Mouse (Mus musculus) CH12.LX (cell line): ENCODE results near the gene Kcnip3. TPM values are rescaled to one million over a fixed set of nuclear protein-coding genes. Genes with fewer than 3 reads are reported as not detected.

Source experiments
- DNase-seq: peaks from one replicate; pipeline ENCODE4 v3.0.0-alpha.2; 2013; ENCODE audit errors: extremely low read depth
- H3K27ac ChIP-seq: 2 replicates; pipeline ENCODE4 v1.5.1; 2012; ENCODE audit warnings: low read depth, mild to moderate bottlenecking, control low read depth, moderate library complexity; ENCODE audit not compliant: insufficient read depth
- H3K27me3 ChIP-seq: replicated peaks from 2 replicates; pipeline ENCODE3; 2012; ENCODE audit warnings: inconsistent platforms
- H3K36me3 ChIP-seq, 2 experiments: replicated peaks in 1 of 2; 2 replicates each; pipeline versions ENCODE3 to v1.6.1; 2012; ENCODE audit warnings: inconsistent platforms in 1 of 2, low read length in 1 of 2, mild to moderate bottlenecking in 1 of 2, mixed read lengths in 1 of 2, moderate library complexity in 1 of 2; ENCODE audit not compliant: control insufficient read depth in 1 of 2, insufficient read depth in 1 of 2
- H3K4me1 ChIP-seq, 2 experiments: 2 replicates each; pipeline ENCODE4 v1.6.1; 2012; ENCODE audit warnings: inconsistent platforms in 1 of 2, moderate library complexity in 1 of 2; ENCODE audit not compliant: insufficient read depth in 2 of 2, control insufficient read depth in 1 of 2
- H3K4me2 ChIP-seq: 2 replicates; pipeline ENCODE4 v1.6.1; 2012; ENCODE audit warnings: low read depth, mild to moderate bottlenecking, control low read depth; ENCODE audit not compliant: poor library complexity, insufficient read depth, severe bottlenecking
- H3K4me3 ChIP-seq, 3 experiments: fragments of 150-350 bp in 1 of 3; sonication (generic) in 1 of 3; replicated peaks in 1 of 3; 2 replicates each; pipeline versions ENCODE3 to v1.5.1; 2011 to 2012; ENCODE audit warnings: low read depth in 2 of 3, low read length in 2 of 3, mild to moderate bottlenecking in 2 of 3, moderate library complexity in 2 of 3, control low read depth in 1 of 3, improper control_type of control experiment in 1 of 3, inconsistent platforms in 1 of 3, mixed read lengths in 1 of 3; ENCODE audit not compliant: poor library complexity in 1 of 3
- H3K79me2 ChIP-seq: replicated peaks from 2 replicates; pipeline ENCODE4 v1.6.1; 2012; ENCODE audit warnings: mild to moderate bottlenecking, moderate library complexity; ENCODE audit not compliant: control insufficient read depth, poor library complexity, insufficient read depth, severe bottlenecking; ENCODE audit errors: extremely low read depth
- H3K9ac ChIP-seq: 2 replicates; pipeline ENCODE4 v1.6.1; 2012; ENCODE audit warnings: low read depth, mild to moderate bottlenecking, control low read depth, moderate library complexity; ENCODE audit not compliant: insufficient read depth
- H3K9me3 ChIP-seq: replicated peaks from 2 replicates; pipeline ENCODE3; 2012; ENCODE audit warnings: low read length, inconsistent platforms, mixed read lengths
- BHLHE40 ChIP-seq: IDR thresholded peaks from 2 replicates; pipeline ENCODE4 v1.6.1; 2011; ENCODE audit warnings: mild to moderate bottlenecking, low read depth, low read length, improper control_type of control experiment
- CHD1 ChIP-seq: IDR thresholded peaks from 2 replicates; pipeline ENCODE4 v1.6.1; 2012; ENCODE audit warnings: low read depth, low read length, improper control_type of control experiment, inconsistent platforms
- CHD2 ChIP-seq: IDR thresholded peaks from 2 replicates; pipeline ENCODE4 v1.6.1; 2011; ENCODE audit warnings: low read length, improper control_type of control experiment
- CTCF ChIP-seq, 2 experiments: IDR thresholded peaks in 1 of 2; conservative IDR thresholded peaks in 1 of 2; 2 replicates each; pipeline ENCODE4 v1.5.1; 2011 to 2012; ENCODE audit warnings: low read depth in 2 of 2, low read length in 2 of 2, improper control_type of control experiment in 1 of 2, inconsistent platforms in 1 of 2, mild to moderate bottlenecking in 1 of 2, moderate library complexity in 1 of 2
- E2F4 ChIP-seq: IDR thresholded peaks from 2 replicates; pipeline ENCODE4 v1.6.1; 2011; ENCODE audit warnings: low read depth, low read length, improper control_type of control experiment; ENCODE audit not compliant: insufficient replicate concordance
- ELF1 ChIP-seq: IDR thresholded peaks from 2 replicates; pipeline ENCODE4 v1.6.1; 2014; ENCODE audit warnings: low read depth, mild to moderate bottlenecking, inconsistent platforms, low read length, improper control_type of control experiment
- EP300 ChIP-seq: IDR thresholded peaks from 2 replicates; pipeline ENCODE4 v1.6.1; 2011; ENCODE audit warnings: low read length, improper control_type of control experiment
- ETS1 ChIP-seq: conservative IDR thresholded peaks from 2 replicates; pipeline ENCODE4 v1.6.1; 2012; ENCODE audit warnings: low read depth, mild to moderate bottlenecking, inconsistent platforms, low read length, improper control_type of control experiment, moderate library complexity
- GABPA ChIP-seq: IDR thresholded peaks from 2 replicates; pipeline ENCODE4 v1.6.1; 2012; ENCODE audit warnings: low read depth, low read length, improper control_type of control experiment, inconsistent platforms; ENCODE audit not compliant: insufficient replicate concordance
- HCFC1 ChIP-seq: IDR thresholded peaks from 2 replicates; pipeline ENCODE4 v1.6.1; 2012; ENCODE audit warnings: low read depth, mild to moderate bottlenecking, inconsistent platforms, low read length, improper control_type of control experiment
- IRF4 ChIP-seq: IDR thresholded peaks from 2 replicates; pipeline ENCODE4 v1.6.1; 2014; ENCODE audit warnings: low read depth, mild to moderate bottlenecking, inconsistent platforms, low read length, improper control_type of control experiment
- JUN ChIP-seq: IDR thresholded peaks from 2 replicates; pipeline ENCODE4 v1.6.1; 2011; ENCODE audit warnings: low read depth, mild to moderate bottlenecking, low read length, improper control_type of control experiment, moderate library complexity; ENCODE audit not compliant: insufficient read depth
- JUND ChIP-seq: conservative IDR thresholded peaks from 2 replicates; pipeline ENCODE4 v1.6.1; 2011; ENCODE audit warnings: low read depth, low read length, improper control_type of control experiment
- KAT2A ChIP-seq: IDR thresholded peaks from 2 replicates; pipeline ENCODE4 v1.6.1; 2012; ENCODE audit warnings: low read length, improper control_type of control experiment, inconsistent platforms; ENCODE audit not compliant: insufficient replicate concordance
- MAFK ChIP-seq: IDR thresholded peaks from 2 replicates; pipeline ENCODE4 v1.6.1; 2011; ENCODE audit warnings: low read length, improper control_type of control experiment; ENCODE audit not compliant: insufficient replicate concordance
- MAX ChIP-seq: IDR thresholded peaks from 2 replicates; pipeline ENCODE4 v1.6.1; 2011; ENCODE audit warnings: low read length, improper control_type of control experiment
- MAZ ChIP-seq: IDR thresholded peaks from 2 replicates; pipeline ENCODE4 v1.6.1; 2012; ENCODE audit warnings: low read depth, mild to moderate bottlenecking, inconsistent platforms, low read length, improper control_type of control experiment, moderate library complexity
- MEF2A ChIP-seq: IDR thresholded peaks from 2 replicates; pipeline ENCODE4 v1.6.1; 2014; ENCODE audit warnings: low read depth, mild to moderate bottlenecking, inconsistent platforms, low read length, improper control_type of control experiment, borderline replicate concordance
- MXI1 ChIP-seq: IDR thresholded peaks from 2 replicates; pipeline ENCODE4 v1.6.1; 2011; ENCODE audit warnings: mild to moderate bottlenecking, low read depth, low read length, improper control_type of control experiment
- MYC ChIP-seq: IDR thresholded peaks from 2 replicates; pipeline ENCODE4 v1.6.1; 2011; ENCODE audit warnings: low read depth, mild to moderate bottlenecking, improper control_type of control experiment, low read length
- NELFE ChIP-seq: IDR thresholded peaks from 2 replicates; pipeline ENCODE4 v1.6.1; 2011; ENCODE audit warnings: low read depth, low read length, improper control_type of control experiment
- NRF1 ChIP-seq: IDR thresholded peaks from 2 replicates; pipeline ENCODE4 v1.6.1; 2014; ENCODE audit warnings: low read depth, mild to moderate bottlenecking, inconsistent platforms, low read length, improper control_type of control experiment, moderate library complexity
- PAX5 ChIP-seq: IDR thresholded peaks from 2 replicates; pipeline ENCODE4 v1.6.1; 2012; ENCODE audit warnings: low read length, inconsistent platforms, mixed read lengths
- POLR2A ChIP-seq: IDR thresholded peaks from 2 replicates; pipeline ENCODE4 v1.6.1; 2011; ENCODE audit warnings: low read depth, mild to moderate bottlenecking, improper control_type of control experiment, low read length
- POLR2AphosphoS2 ChIP-seq: IDR thresholded peaks from 2 replicates; pipeline ENCODE4 v1.6.1; 2011; ENCODE audit warnings: low read depth, low read length, improper control_type of control experiment
- RAD21 ChIP-seq: IDR thresholded peaks from 2 replicates; pipeline ENCODE4 v1.6.1; 2011; ENCODE audit warnings: low read depth, mild to moderate bottlenecking, low read length, improper control_type of control experiment, moderate library complexity
- RCOR1 ChIP-seq: conservative IDR thresholded peaks from 2 replicates; pipeline ENCODE4 v1.6.1; 2012; ENCODE audit warnings: low read depth, mild to moderate bottlenecking, inconsistent platforms, low read length, improper control_type of control experiment
- SIN3A ChIP-seq: IDR thresholded peaks from 2 replicates; pipeline ENCODE4 v1.6.1; 2012; ENCODE audit warnings: low read length, improper control_type of control experiment, inconsistent platforms
- SMC3 ChIP-seq: IDR thresholded peaks from 2 replicates; pipeline ENCODE4 v1.6.1; 2011; ENCODE audit warnings: low read depth, low read length, improper control_type of control experiment
- TBP ChIP-seq: conservative IDR thresholded peaks from 2 replicates; pipeline ENCODE4 v1.6.1; 2011; ENCODE audit warnings: low read depth, low read length, improper control_type of control experiment
- TCF12 ChIP-seq: IDR thresholded peaks from 2 replicates; pipeline ENCODE4 v1.6.1; 2014; ENCODE audit warnings: low read depth, mild to moderate bottlenecking, inconsistent platforms, low read length, improper control_type of control experiment
- UBTF ChIP-seq: IDR thresholded peaks from 2 replicates; pipeline ENCODE4 v1.6.1; 2012; ENCODE audit warnings: low read depth, mild to moderate bottlenecking, inconsistent platforms, low read length, improper control_type of control experiment, moderate library complexity
- USF1 ChIP-seq: IDR thresholded peaks from 2 replicates; pipeline ENCODE4 v1.6.1; 2014; ENCODE audit warnings: low read depth, mild to moderate bottlenecking, inconsistent platforms, low read length, improper control_type of control experiment
- USF2 ChIP-seq: conservative IDR thresholded peaks from 2 replicates; pipeline ENCODE4 v1.6.1; 2011; ENCODE audit warnings: low read depth, low read length, improper control_type of control experiment
- ZC3H11A ChIP-seq: IDR thresholded peaks from 2 replicates; pipeline ENCODE4 v1.6.1; 2012; ENCODE audit warnings: low read depth, mild to moderate bottlenecking, inconsistent platforms, low read length, improper control_type of control experiment
- ZKSCAN1 ChIP-seq: IDR thresholded peaks from 2 replicates; pipeline ENCODE4 v1.6.1; 2012; ENCODE audit warnings: low read depth, inconsistent platforms, low read length, improper control_type of control experiment, borderline replicate concordance
- ZMIZ1 ChIP-seq: IDR thresholded peaks from 2 replicates; pipeline ENCODE4 v1.6.1; 2012; ENCODE audit warnings: low read depth, mild to moderate bottlenecking, inconsistent platforms, low read length, improper control_type of control experiment
- ZNF384 ChIP-seq: IDR thresholded peaks from 2 replicates; pipeline ENCODE4 v1.6.1; 2012; ENCODE audit warnings: low read depth, low read length, improper control_type of control experiment, inconsistent platforms
- dilution Hi-C: fragments of 300-500 bp; cut with MboI; formaldehyde crosslinking; loops from 2 replicates; pipeline ENCODE4 v1.14.3; 2020; ENCODE audit warnings: low sequenced_read_pairs; ENCODE audit not compliant: extremely low pct_unique_long_range_greater_than_20kb, extremely low pct_ligation_motif_present
- in situ Hi-C: fragments of 300-500 bp; cut with MboI; formaldehyde crosslinking; loops from 3 replicates; pipeline ENCODE4 v1.14.3; 2019; ENCODE audit warnings: low sequenced_read_pairs, low pct_ligation_motif_present, low pct_unique_long_range_greater_than_20kb, mixed read lengths
- polyA plus RNA-seq: library from polyadenylated mRNA; unstranded; fragments of >175 nt; gene quantifications from 2 replicates; pipeline ENCODE4 v1.2.1, GENCODE M21; 2012; ENCODE audit warnings: low read depth; ENCODE audit not compliant: insufficient read length
- total RNA-seq, 2 experiments: library from RNA; depleted of rRNA; stranded (reverse); fragments of 300-350 nt in 1 of 2; fragments of >200 nt in 1 of 2; gene quantifications; 2 replicates each; pipeline ENCODE4 v1.2.3; 2012 to 2014

Gene Kcnip3
- total and polyA plus RNA-seq, 3 experiments: not detected

GRCm38 (mm10) chr2:127453764-127454163 is 68.1 kb downstream of the Kcnip3 start:
- no peaks in the 10 kb centered on the region for H3K79me2 ChIP-seq
- peaks cover 5 to 14% of the 10 kb centered on the region in 2 experiments for H3K4me1 ChIP-seq
- no peak overlapping the region for H3K4me2 ChIP-seq
- dilution Hi-C loops: no loop called here
- TF ChIP-seq UBTF (no peak), HCFC1 (no peak; the same call in 1 of the 2 replicates), MAFK (no peak), JUND (peak; percentile 71), NRF1 (no peak), NELFE (peak; percentile 43; the same call in 1 of the 2 replicates), MXI1 (no peak), MEF2A (peak; percentile 30; the same call in 1 of the 2 replicates), USF2 (no peak), POLR2A (no peak), EP300 (peak; percentile 79), ZC3H11A (no peak), ELF1 (no peak), IRF4 (peak; percentile 75), USF1 (no peak), JUN (peak; percentile 52; the same call in 1 of the 2 replicates), RCOR1 (no peak), KAT2A (0 out of 2 replicates have a peak, but pooled peaks have one; percentile 65), SMC3 (peak; percentile 78), SIN3A (peak; percentile 58; the same call in 1 of the 2 replicates), CTCF (conservative IDR thresholded peaks at IDR 0.05 in 1 of 2, IDR thresholded peaks at IDR 0.05 in 1 of 2; ENCODE audit: low read depth in 2 of 2, low read length in 2 of 2) (peak; percentile 93 to 96), MYC (no peak), ZNF384 (peak; percentile 57; the same call in 1 of the 2 replicates), E2F4 (no peak), MAZ (no peak), POLR2AphosphoS2 (no peak), ZMIZ1 (no peak), ETS1 (peak; percentile 61), MAX (no peak), CHD1 (no peak), PAX5 (no peak), CHD2 (no peak), TBP (no peak), BHLHE40 (no peak), TCF12 (peak; percentile 31; the same call in 1 of the 2 replicates), RAD21 (peak; percentile 58), GABPA (no peak), ZKSCAN1 (no peak)
- in situ Hi-C loops: no loop called here
- no peaks in the 10 kb centered on the region for H3K9me3 ChIP-seq
- no peak overlapping the region for H3K9ac ChIP-seq
- H3K36me3 ChIP-seq: no peaks in the 10 kb centered on the region
- no peak overlapping the region for H3K4me3 ChIP-seq
- peaks cover 75% of the 10 kb centered on the region for H3K27me3 ChIP-seq
- H3K27ac ChIP-seq: no peak overlapping the region
- peak; percentile 92 for DNase-seq
